Mouse (Mus musculus) cerebral cortex, adult 2 months (tissue): ENCODE results near the gene Btbd16.

Source experiments
- WGBS: fragments of 180-500 bp; shearing (Covaris S2); methylation state at CpG from one replicate; pipeline ENCODE4 v1.1.7; 2018; 5-methylcytosine and 5-hydroxymethylcytosine counted together

The Btbd16 gene

DNA sequence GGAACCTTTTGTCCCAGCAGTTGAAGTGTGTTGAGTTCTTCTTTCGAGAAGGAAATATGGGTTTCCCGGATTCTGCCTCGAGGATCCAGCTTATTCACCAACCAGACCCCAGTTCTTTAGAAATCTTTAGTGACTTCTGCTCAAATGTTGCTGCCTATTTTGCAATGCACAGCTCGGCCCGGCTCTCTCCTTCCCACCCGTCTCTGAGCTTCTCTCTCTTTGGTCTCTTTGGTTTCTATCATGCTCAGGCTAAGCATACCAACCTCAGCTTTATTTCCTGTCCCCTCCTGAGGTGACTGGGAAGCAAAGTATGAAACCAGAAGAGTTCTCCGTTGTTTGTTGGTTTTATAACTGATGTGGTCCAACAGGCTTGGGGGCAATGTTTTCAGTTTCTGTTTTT is 42.4 kb downstream of the Btbd16 start:
- WGBS = 65% methylated on average over 7 of the region's 7 CpGs

DNA sequence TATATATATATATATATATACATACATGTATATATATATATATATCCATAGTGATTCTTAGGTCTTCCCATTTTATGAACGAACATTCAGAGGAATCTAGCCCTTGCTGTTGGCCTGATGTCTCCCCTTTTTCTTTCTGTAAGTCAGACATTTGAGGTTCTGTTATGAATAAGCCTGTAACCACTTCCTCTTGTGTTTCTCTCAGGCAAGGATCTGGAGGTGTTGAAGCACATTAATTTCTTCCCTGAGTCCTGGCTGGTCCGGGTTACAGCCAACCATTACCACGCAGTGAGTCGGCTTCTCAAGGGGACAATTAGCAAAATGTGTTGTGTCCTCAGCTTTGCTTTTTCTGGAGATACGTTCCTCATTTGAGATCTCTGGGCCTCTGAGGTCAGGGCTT is 44.9 kb downstream of the Btbd16 start:
- WGBS = 66% methylated on average over 5 of the region's 5 CpGs

DNA sequence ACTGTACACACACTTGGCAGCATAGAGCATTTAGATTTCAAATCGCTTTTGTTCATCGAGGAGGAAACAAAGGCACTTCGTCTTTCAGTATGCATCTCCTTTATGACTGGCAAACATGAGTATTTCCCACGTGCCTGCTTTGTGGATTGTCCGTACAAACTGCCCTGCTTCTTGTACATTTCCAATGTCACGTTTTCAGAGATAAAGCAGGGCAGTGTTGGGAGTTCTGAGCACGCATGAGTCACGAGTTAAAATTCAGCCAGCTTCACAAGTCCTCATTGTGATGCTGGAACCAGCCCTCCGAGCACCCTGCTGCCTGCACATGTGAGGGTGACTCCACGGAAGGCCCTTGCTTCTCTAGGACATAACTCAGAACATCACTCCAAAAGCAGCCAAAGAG is 45.8 kb downstream of the Btbd16 start:
- 45% methylated on average over 10 of the region's 10 CpGs for WGBS

DNA sequence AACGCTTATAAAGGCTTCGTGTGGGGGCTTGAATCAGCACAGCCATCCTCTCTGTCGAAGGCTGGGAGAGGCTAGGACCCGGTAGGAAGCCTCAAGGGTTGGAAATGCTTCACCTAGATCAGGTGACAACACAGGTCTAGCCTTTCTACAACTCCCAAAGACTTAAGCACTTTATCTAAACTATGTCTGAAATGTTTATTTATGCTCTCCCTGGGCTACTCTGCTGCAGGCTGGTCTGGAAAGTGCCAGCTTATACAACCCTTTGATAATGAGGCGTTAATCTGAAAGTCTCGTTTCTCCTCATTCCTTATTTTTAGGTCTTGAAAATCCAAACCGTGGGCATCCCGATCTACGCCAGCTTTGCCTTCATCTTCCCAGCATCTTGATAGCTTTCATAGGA is 50.1 kb downstream of the Btbd16 start:
- WGBS = 81% methylated on average over 9 of the region's 9 CpGs

DNA sequence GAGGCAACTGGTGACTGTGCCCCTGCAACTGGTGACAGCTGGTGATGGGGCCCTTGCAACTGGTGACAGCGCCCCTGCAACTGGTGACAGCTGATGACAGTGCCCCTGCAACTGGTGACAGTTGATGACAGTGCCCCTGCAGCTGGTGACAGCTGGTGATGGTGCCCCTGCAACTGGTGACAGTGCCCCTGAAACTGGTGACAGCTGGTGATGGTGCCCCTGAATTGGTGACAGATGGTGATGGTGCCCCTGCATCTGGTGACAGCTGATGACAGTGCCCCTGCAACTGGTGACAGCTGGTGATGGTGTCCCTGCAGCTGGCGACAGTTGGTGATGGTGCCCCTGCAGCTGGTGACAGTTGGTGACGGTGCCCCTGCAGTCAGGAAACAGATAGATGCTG is 52.5 kb downstream of the Btbd16 start:
- 85% methylated on average over 3 of the region's 3 CpGs for WGBS

GRCm38 (mm10) chr7:130827431-130827830 is 53.6 kb downstream of the Btbd16 start:
- 45% methylated on average over 3 of the region's 3 CpGs for WGBS

- WGBS = 91% methylated on average over 9 of the region's 9 CpGs
These were observed 54.1 kb downstream of the Btbd16 start for GRCm38 (mm10) chr7:130827844-130828403.

GRCm38 (mm10) chr7:130828475-130828874 is 54.6 kb downstream of the Btbd16 start:
- 92% methylated on average over 10 of the region's 10 CpGs for WGBS

- WGBS = 98% methylated on average over 5 of the region's 5 CpGs
These were observed 57.7 kb downstream of the Btbd16 start for GRCm38 (mm10) chr7:130831586-130831985.

DNA sequence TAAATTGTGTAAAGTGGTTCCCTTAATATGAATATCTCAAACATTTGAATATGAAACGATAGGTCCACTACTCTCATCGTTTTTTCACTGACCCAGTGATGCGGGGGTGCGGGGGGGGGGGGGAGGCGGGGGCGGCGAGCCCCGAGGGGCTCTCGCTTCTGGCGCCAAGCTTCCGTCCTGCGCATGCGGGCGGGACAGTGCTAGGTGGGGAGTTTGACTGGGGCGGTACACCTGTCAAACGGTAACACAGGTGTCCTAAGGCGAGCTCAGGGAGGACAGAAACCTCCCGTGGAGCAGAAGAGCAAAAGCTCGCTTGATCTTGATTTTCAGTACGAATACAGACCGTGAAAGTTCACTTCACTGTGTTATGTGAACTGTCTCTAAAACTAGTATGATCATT is 60.4 kb downstream of the Btbd16 start:
- 30% methylated on average over 21 of the region's 21 CpGs for WGBS

DNA sequence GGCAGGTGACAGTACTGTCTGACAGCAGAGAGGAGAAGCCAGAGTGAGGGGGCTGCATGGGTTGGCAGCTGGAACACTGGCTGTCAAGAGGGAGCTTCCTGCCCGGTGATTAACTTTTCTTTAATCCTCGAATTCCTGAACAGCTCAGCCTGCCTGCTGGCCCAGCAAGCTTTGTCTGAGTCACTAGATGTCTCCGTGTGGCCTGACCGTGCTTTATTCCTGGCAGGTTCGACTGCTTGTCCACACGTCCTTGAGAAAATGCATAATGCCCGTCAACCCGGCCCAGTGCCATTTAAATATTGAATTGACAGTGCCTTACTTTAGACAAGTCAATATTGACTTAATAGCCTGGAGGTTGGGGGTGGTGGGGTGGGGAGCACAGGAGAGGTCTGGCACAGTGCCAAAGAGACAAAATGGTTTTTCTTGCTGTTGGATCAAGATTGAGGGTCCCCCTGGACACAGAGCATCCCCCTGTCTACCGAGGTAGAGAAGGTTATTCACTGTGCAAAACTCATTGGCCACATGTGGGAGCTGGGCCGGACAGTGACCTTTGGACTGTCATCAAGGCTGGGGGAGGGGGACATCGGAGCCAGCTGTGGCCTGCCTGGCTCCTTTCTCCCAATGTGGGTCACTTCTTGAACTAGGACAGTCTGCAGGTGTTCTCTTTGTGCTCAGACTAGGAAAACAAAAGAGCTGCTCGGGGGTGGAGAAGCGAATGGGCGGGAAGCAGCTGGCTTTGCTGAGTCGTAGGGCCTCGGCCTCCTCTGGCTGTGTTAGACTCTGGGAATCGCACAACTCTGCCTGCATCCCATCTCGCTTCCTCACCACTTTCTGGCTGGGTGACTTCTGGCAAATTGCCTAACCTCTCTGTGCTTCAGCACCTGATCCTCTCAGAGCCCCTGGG is 61.3 kb downstream of the Btbd16 start:
- WGBS = 24% methylated on average over 18 of the region's 18 CpGs

GRCm38 (mm10) chr7:130836066-130836465 is 62.2 kb downstream of the Btbd16 start:
- WGBS = 90% methylated on average over 9 of the region's 9 CpGs

- 46% methylated on average over 12 of the region's 12 CpGs for WGBS
These were observed 64.2 kb downstream of the Btbd16 start for GRCm38 (mm10) chr7:130837941-130838657.

GRCm38 (mm10) chr7:130838658-130839025 is 64.8 kb downstream of the Btbd16 start:
- 67% methylated on average over 3 of the region's 3 CpGs for WGBS

GRCm38 (mm10) chr7:130839380-130840100 is 65.7 kb downstream of the Btbd16 start:
- 97% methylated on average over 12 of the region's 12 CpGs for WGBS

DNA sequence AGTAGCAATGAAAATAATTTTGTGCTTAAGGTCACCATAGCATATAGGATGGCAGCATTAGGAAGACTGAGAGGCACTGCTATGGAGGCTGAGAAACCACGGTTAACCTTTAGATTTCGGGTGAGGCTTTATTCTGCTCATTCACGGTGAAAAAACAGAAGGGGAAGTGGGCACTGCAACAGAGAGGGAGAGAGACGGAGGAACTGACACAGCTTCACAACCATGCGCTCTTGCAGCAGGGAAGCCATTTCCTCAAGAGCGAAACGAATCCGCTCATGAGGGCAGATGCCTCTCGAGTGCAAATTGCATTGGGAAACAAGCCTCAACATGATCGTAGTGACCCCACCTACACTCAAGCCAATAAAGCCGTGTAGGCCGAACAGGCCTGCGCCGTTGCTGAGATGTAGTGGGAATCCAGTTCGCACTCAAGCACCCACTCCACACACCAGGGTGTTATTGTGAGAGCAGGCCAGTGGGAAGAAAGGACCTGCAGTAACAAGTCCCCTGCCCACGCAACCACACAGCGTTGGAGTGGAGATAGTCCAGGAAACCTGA is 73.4 kb downstream of the Btbd16 start:
- WGBS = 74% methylated on average over 17 of the region's 17 CpGs

GRCm38 (mm10) chr7:130854684-130855292 is 80.9 kb downstream of the Btbd16 start:
- WGBS = 89% methylated on average over 4 of the region's 4 CpGs

- 29% methylated on average over 3 of the region's 3 CpGs for WGBS
These were observed 81.8 kb downstream of the Btbd16 start for GRCm38 (mm10) chr7:130855681-130856080.

GRCm38 (mm10) chr7:130857973-130858372 is 84.1 kb downstream of the Btbd16 start:
- WGBS = 75% methylated on average over 6 of the region's 6 CpGs

- WGBS = 62% methylated on average over 5 of the region's 5 CpGs
These were observed 86.1 kb downstream of the Btbd16 start for GRCm38 (mm10) chr7:130859926-130860325.

- WGBS = 57% methylated on average over 11 of the region's 11 CpGs
These were observed 86.9 kb downstream of the Btbd16 start for GRCm38 (mm10) chr7:130860721-130861142.
